8 mouse cellular contexts compared by ENCODE assay signal in the genomic region with DNA sequence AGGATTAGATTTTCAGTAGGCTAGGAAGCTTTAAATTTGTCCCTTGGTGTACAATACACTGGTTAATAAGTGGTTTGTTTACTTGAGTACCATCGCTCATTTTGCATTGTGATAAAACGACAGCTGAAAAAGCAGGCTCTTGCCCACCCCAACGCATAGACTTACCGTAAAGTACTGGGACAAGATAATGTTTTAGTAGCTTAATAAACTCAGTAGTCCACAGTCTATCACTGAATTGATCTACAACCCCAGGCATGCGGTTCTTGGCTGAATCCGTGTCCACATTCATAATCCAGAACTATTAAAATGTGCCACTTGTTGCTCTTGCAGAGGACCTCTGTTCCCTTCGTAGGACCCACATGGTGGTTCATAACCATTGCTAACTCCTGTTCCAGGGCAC. TPM values are rescaled to one million over a fixed set of nuclear protein-coding genes. Genes with fewer than 3 reads are reported as not detected.
DNase-seq lines count a peak whose midpoint lies in the region; ATAC-seq and TF ChIP-seq lines count a peak whose summit lies in the region.

No protein-coding gene starts in this region.

- H3K4me1 ChIP-seq in heart, embryonic 16.5 days (ENCODE audit: control insufficient read depth, insufficient read depth, low read length), result peaks cover 23% of the 10 kb centered on the region
- H3K4me1 ChIP-seq in bone marrow macrophage, adult 2 months (ENCODE audit: control insufficient read depth, insufficient read depth, low read length), result peaks cover 19% of the 10 kb centered on the region
- H3K4me1 ChIP-seq in hindbrain, embryonic 12.5 days, result peaks cover 18% of the 10 kb centered on the region
- peaks cover 14% of the 10 kb centered on the region for H3K4me1 ChIP-seq in midbrain, embryonic 11.5 days (ENCODE audit: control insufficient read depth, insufficient read depth, low read length)

- ATAC-seq in heart, embryonic 16.5 days (replicated peaks; ENCODE audit: extremely low read depth, insufficient read depth, low FRiP score), result no peak
- ATAC-seq in hindbrain, embryonic 12.5 days (ENCODE audit: low FRiP score), result no peak
- no peak for ATAC-seq in midbrain, embryonic 11.5 days (ENCODE audit: low FRiP score)

- peak overlapping the region; percentile 72 for H3K4me3 ChIP-seq in heart, embryonic 16.5 days (ENCODE audit: low read length)
- peak overlapping the region; percentile 51 for H3K4me3 ChIP-seq in bone marrow macrophage, adult 2 months (ENCODE audit: insufficient read depth, low read length)
- H3K4me3 ChIP-seq in hindbrain, embryonic 12.5 days, result peak overlapping the region; percentile 97
- peak overlapping the region; percentile 90 for H3K4me3 ChIP-seq in midbrain, embryonic 11.5 days (ENCODE audit: low read depth, low read length)

- H3K27me3 ChIP-seq in heart, embryonic 16.5 days (ENCODE audit: control insufficient read depth, insufficient read depth, low read length), result no peaks in the 10 kb centered on the region
- no peaks in the 10 kb centered on the region for H3K27me3 ChIP-seq in hindbrain, embryonic 12.5 days
- no peaks in the 10 kb centered on the region for H3K27me3 ChIP-seq in midbrain, embryonic 11.5 days (ENCODE audit: control insufficient read depth, insufficient read depth, low read length)

- no peak overlapping the region for H3K27ac ChIP-seq in heart, embryonic 16.5 days (ENCODE audit: low read length)
- no peak overlapping the region for H3K27ac ChIP-seq in bone marrow macrophage, adult 2 months (ENCODE audit: insufficient read depth, low read depth, low read length)
- no peak overlapping the region for H3K27ac ChIP-seq in hindbrain, embryonic 12.5 days
- no peak overlapping the region for H3K27ac ChIP-seq in midbrain, embryonic 11.5 days (ENCODE audit: low read depth, low read length)

- no peak for TF ChIP-seq CTCF in bone marrow macrophage, adult 2 months (IDR thresholded peaks at IDR 0.05; ENCODE audit: low read depth, low read length)

- peak overlapping the region; percentile 85 for H3K9ac ChIP-seq in heart, embryonic 16.5 days (ENCODE audit: low read length)
- peak overlapping the region; percentile 95; the same call in 1 of the 2 replicates for H3K9ac ChIP-seq in hindbrain, embryonic 12.5 days
- peak overlapping the region; percentile 95; the same call in 1 of the 2 replicates for H3K9ac ChIP-seq in midbrain, embryonic 11.5 days (ENCODE audit: low read length)

- DNase-seq in heart, adult 18-20 months, result no peak
- DNase-seq in midbrain, embryonic 11.5 days (ENCODE audit: low spot score, missing footprints), result no peak
- no peak for DNase-seq in layer of hippocampus, postnatal 14 days (ENCODE audit: low spot score in 2 of 2)
- DNase-seq in thymus, postnatal 4 days, result no peak
- DNase-seq in embryo, embryonic 11 days, result no peak

- 59% methylated on average over 7 of the region's 7 CpGs for WGBS in heart, embryonic 16.5 days
- WGBS in hindbrain, embryonic 12.5 days, result 71% methylated on average over 7 of the region's 7 CpGs
- WGBS in midbrain, embryonic 11.5 days, result 75% methylated on average over 7 of the region's 7 CpGs

- TF ChIP-seq POLR2A in bone marrow macrophage, adult 2 months (IDR thresholded peaks at IDR 0.05; ENCODE audit: borderline replicate concordance, low read depth, low read length), result no peak

- peak overlapping the region; percentile 74 for H3K4me2 ChIP-seq in heart, embryonic 16.5 days (ENCODE audit: low read depth, low read length)
- H3K4me2 ChIP-seq in hindbrain, embryonic 12.5 days (replicated peaks), result peak overlapping the region; percentile 60
- peak overlapping the region; percentile 54 for H3K4me2 ChIP-seq in midbrain, embryonic 11.5 days

- no peaks in the 10 kb centered on the region for H3K9me3 ChIP-seq in heart, embryonic 16.5 days (replicated peaks; ENCODE audit: control insufficient read depth, low read length)
- H3K9me3 ChIP-seq in hindbrain, embryonic 12.5 days (replicated peaks), result no peaks in the 10 kb centered on the region
- no peaks in the 10 kb centered on the region for H3K9me3 ChIP-seq in midbrain, embryonic 11.5 days (ENCODE audit: control insufficient read depth, low read length)

- no peaks in the 10 kb centered on the region for H3K36me3 ChIP-seq in heart, embryonic 16.5 days (ENCODE audit: control insufficient read depth, insufficient read depth)
- H3K36me3 ChIP-seq in hindbrain, embryonic 12.5 days, result no peaks in the 10 kb centered on the region
- H3K36me3 ChIP-seq in midbrain, embryonic 11.5 days (ENCODE audit: control insufficient read depth, insufficient read depth, low read length), result no peaks in the 10 kb centered on the region

RNA-seq across cellular contexts. Expression of gene Abhd17b, which starts 1.8 kb away (rescaled TPM):
- 18.4 and 19.7 TPM in 2 replicates for polyA plus RNA-seq in heart, embryonic 16.5 days (2015; fragmentation: Nextera tagmentation; extraction: Ambion mirVana)
- 10 to 100 TPM; 11.3 to 12.2 TPM for total RNA-seq in heart, adult 18-20 months (2021)
- 23.2 and 27.5 TPM in 2 replicates for polyA plus RNA-seq in bone marrow macrophage, adult 2 months (2012; ENCODE audit: insufficient read depth, insufficient read length, missing spikeins)
- polyA plus RNA-seq in hindbrain, embryonic 12.5 days (2016; fragmentation: Nextera tagmentation; extraction: Ambion mirVana), result 44.0 and 46.5 TPM in 2 replicates
- 55.3 and 55.6 TPM in 2 replicates for polyA plus RNA-seq in midbrain, embryonic 11.5 days (2014; fragmentation: Nextera tagmentation; extraction: Ambion mirVana)
- total RNA-seq in layer of hippocampus, postnatal 14 days (2021), result 10 to 100 TPM; 63.0 to 63.3 TPM

RNA-seq across cellular contexts. Expression of gene 1110059E24Rik, which starts 2.0 kb away (rescaled TPM):
- polyA plus RNA-seq in heart, embryonic 16.5 days (2015; fragmentation: Nextera tagmentation; extraction: Ambion mirVana), result 38.9 and 43.0 TPM in 2 replicates
- total RNA-seq in heart, adult 18-20 months (2021), result 10 to 100 TPM; 12.4 to 13.4 TPM
- 17.4 and 19.2 TPM in 2 replicates for polyA plus RNA-seq in bone marrow macrophage, adult 2 months (2012; ENCODE audit: insufficient read depth, insufficient read length, missing spikeins)
- polyA plus RNA-seq in hindbrain, embryonic 12.5 days (2016; fragmentation: Nextera tagmentation; extraction: Ambion mirVana), result 51.4 and 58.7 TPM in 2 replicates
- 79.6 and 80.4 TPM in 2 replicates for polyA plus RNA-seq in midbrain, embryonic 11.5 days (2014; fragmentation: Nextera tagmentation; extraction: Ambion mirVana)
- 10 to 100 TPM; 24.2 to 25.5 TPM for total RNA-seq in layer of hippocampus, postnatal 14 days (2021)
